In genomic region chr10:80998021-80998420, GRCm38 (mm10) we compare ENCODE assay signal across 24 mouse cellular contexts. TPM values are rescaled to one million over a fixed set of nuclear protein-coding genes. Genes with fewer than 3 reads are reported as not detected.
DNase-seq lines count a peak whose midpoint lies in the region; ATAC-seq lines count a peak whose summit lies in the region.
"Had no signal": no experiment of that assay in that cellular context is flagged by ENCODE, and none has a peak within 500 bp of the region (broad histone marks: within the 10 kb centered on the region; RNA-seq: fewer than 3 reads in every experiment).

No protein-coding gene starts in this region.

- no peak for ATAC-seq in forebrain, embryonic 16.5 days
- ATAC-seq in midbrain, embryonic 14.5 days (ENCODE audit: low FRiP score, low TSS enrichment), result no peak
- ATAC-seq in midbrain, embryonic 11.5 days (ENCODE audit: low FRiP score), result no peak
- ATAC-seq: activated CD4-positive, CD25-positive, alpha-beta regulatory T cell, adult 4 months; Patski had no signal

- H3K9me3 ChIP-seq in forebrain, embryonic 16.5 days (ENCODE audit: control insufficient read depth, low read length), result no peaks in the 10 kb centered on the region
- H3K9me3 ChIP-seq in forebrain, embryonic 10.5 days, result no peaks in the 10 kb centered on the region
- H3K9me3 ChIP-seq in midbrain, embryonic 14.5 days (ENCODE audit: control insufficient read depth, low read length), result no peaks in the 10 kb centered on the region
- H3K9me3 ChIP-seq in midbrain, embryonic 11.5 days (ENCODE audit: control insufficient read depth, low read length), result no peaks in the 10 kb centered on the region
- H3K9me3 ChIP-seq: hindbrain, embryonic 13.5 days had no signal

- no peaks in the 10 kb centered on the region for H3K36me3 ChIP-seq in forebrain, embryonic 16.5 days (ENCODE audit: control insufficient read depth, insufficient read depth)
- H3K36me3 ChIP-seq in forebrain, embryonic 10.5 days (replicated peaks), result no peaks in the 10 kb centered on the region
- H3K36me3 ChIP-seq in midbrain, embryonic 14.5 days (ENCODE audit: control insufficient read depth, insufficient read depth, low read length), result no peaks in the 10 kb centered on the region
- no peaks in the 10 kb centered on the region for H3K36me3 ChIP-seq in midbrain, embryonic 11.5 days (ENCODE audit: control insufficient read depth, insufficient read depth, low read length)
- H3K36me3 ChIP-seq: hindbrain, embryonic 13.5 days had no signal

- peaks cover 26% of the 10 kb centered on the region for H3K4me1 ChIP-seq in forebrain, embryonic 16.5 days (replicated peaks; ENCODE audit: control insufficient read depth, insufficient read depth, low read length)
- H3K4me1 ChIP-seq in forebrain, embryonic 10.5 days, result peaks cover 53% of the 10 kb centered on the region
- H3K4me1 ChIP-seq in midbrain, embryonic 14.5 days (ENCODE audit: control insufficient read depth, insufficient read depth, low read length), result peaks cover 6% of the 10 kb centered on the region
- peaks cover 4% of the 10 kb centered on the region for H3K4me1 ChIP-seq in midbrain, embryonic 11.5 days (ENCODE audit: control insufficient read depth, insufficient read depth, low read length)

- H3K27ac ChIP-seq in forebrain, embryonic 16.5 days (ENCODE audit: low read length), result no peak overlapping the region
- H3K27ac ChIP-seq in forebrain, embryonic 10.5 days, result no peak overlapping the region
- no peak overlapping the region for H3K27ac ChIP-seq in midbrain, embryonic 14.5 days (replicated peaks; ENCODE audit: low read depth, low read length)
- no peak overlapping the region for H3K27ac ChIP-seq in midbrain, embryonic 11.5 days (ENCODE audit: low read depth, low read length)
- H3K27ac ChIP-seq: hindbrain, embryonic 13.5 days; left cerebral cortex, adult 2 months had no signal

- H3K9ac ChIP-seq in forebrain, embryonic 16.5 days (replicated peaks; ENCODE audit: low read depth, low read length), result 0 out of 2 replicates have a peak overlapping the region, but pooled peaks have one; percentile 11
- H3K9ac ChIP-seq in midbrain, embryonic 14.5 days (replicated peaks; ENCODE audit: low read length), result peak overlapping the region; percentile 21; the same call in 1 of the 2 replicates
- no peak overlapping the region for H3K9ac ChIP-seq in midbrain, embryonic 11.5 days (ENCODE audit: low read length)
- H3K9ac ChIP-seq: hindbrain, embryonic 13.5 days had no signal

- H3K27me3 ChIP-seq in forebrain, embryonic 16.5 days (replicated peaks; ENCODE audit: control insufficient read depth, insufficient read depth, low read length), result no peaks in the 10 kb centered on the region
- peaks cover 39% of the 10 kb centered on the region for H3K27me3 ChIP-seq in forebrain, embryonic 10.5 days (ENCODE audit: poor library complexity, severe bottlenecking)
- no peaks in the 10 kb centered on the region for H3K27me3 ChIP-seq in midbrain, embryonic 14.5 days (ENCODE audit: control insufficient read depth, insufficient read depth, low read length)
- peaks cover 4% of the 10 kb centered on the region for H3K27me3 ChIP-seq in midbrain, embryonic 11.5 days (ENCODE audit: control insufficient read depth, insufficient read depth, low read length)
- H3K27me3 ChIP-seq: Patski had no signal

- no peak for DNase-seq in forebrain, embryonic 10.5 days (ENCODE audit: extremely low spot score, low spot score)
- no peak for DNase-seq in midbrain, embryonic 14.5 days
- DNase-seq in midbrain, embryonic 11.5 days (ENCODE audit: low spot score, missing footprints), result no peak
- DNase-seq in right cerebral cortex, postnatal 14 days, result peak; percentile 30
- no peak for DNase-seq in right cerebral cortex, postnatal 4 days
- no peak for DNase-seq in MN1 (ENCODE audit: low spot score)
- DNase-seq: adrenal gland, postnatal 10 days; cerebellum, adult 11 months; cerebellum, postnatal 14 days; embryo, embryonic 11 days; heart, postnatal 10 days; kidney, adult 8-10 months; kidney, postnatal 25 days; layer of hippocampus, adult 9-11 months; left cerebral cortex, postnatal 4 days; lung, adult 2 months; thymus, adult 2 months had no signal

- WGBS in forebrain, embryonic 16.5 days, result 32% methylated on average over 14 of the region's 14 CpGs
- WGBS in forebrain, embryonic 10.5 days, result 48% methylated on average over 14 of the region's 14 CpGs
- WGBS in midbrain, embryonic 14.5 days, result 33% methylated on average over 14 of the region's 14 CpGs
- WGBS in midbrain, embryonic 11.5 days, result 38% methylated on average over 14 of the region's 14 CpGs

- no peak overlapping the region for H3K4me2 ChIP-seq in forebrain, embryonic 16.5 days (ENCODE audit: low read length)
- H3K4me2 ChIP-seq in midbrain, embryonic 14.5 days (ENCODE audit: low read length), result no peak overlapping the region
- no peak overlapping the region for H3K4me2 ChIP-seq in midbrain, embryonic 11.5 days
- H3K4me2 ChIP-seq: hindbrain, embryonic 13.5 days; liver, embryonic 11.5 days had no signal

- H3K4me3 ChIP-seq in forebrain, embryonic 16.5 days (replicated peaks; ENCODE audit: low read length), result no peak overlapping the region
- no peak overlapping the region for H3K4me3 ChIP-seq in forebrain, embryonic 10.5 days
- no peak overlapping the region for H3K4me3 ChIP-seq in midbrain, embryonic 14.5 days (replicated peaks; ENCODE audit: low read depth, low read length)
- H3K4me3 ChIP-seq in midbrain, embryonic 11.5 days (ENCODE audit: low read depth, low read length), result no peak overlapping the region
- H3K4me3 ChIP-seq: hindbrain, embryonic 13.5 days; left cerebral cortex, adult 2 months; myocyte had no signal

RNA-seq across cellular contexts. Expression of gene Gng7, which starts 16.7 kb away (rescaled TPM):
- polyA plus RNA-seq in forebrain, embryonic 16.5 days (2015; fragmentation: Nextera tagmentation; extraction: Ambion mirVana), result 41.0 and 47.4 TPM in 2 replicates
- 6.3 and 6.9 TPM in 2 replicates for polyA plus RNA-seq in forebrain, embryonic 10.5 days (2016; fragmentation: Nextera tagmentation; extraction: Ambion mirVana)
- polyA plus RNA-seq in midbrain, embryonic 14.5 days (2014; fragmentation: Nextera tagmentation; extraction: Ambion mirVana), result 11.5 and 11.6 TPM in 2 replicates
- polyA plus RNA-seq in midbrain, embryonic 11.5 days (2014; fragmentation: Nextera tagmentation; extraction: Ambion mirVana), result 6.6 and 7.0 TPM in 2 replicates
- polyA plus RNA-seq: activated CD4-positive, CD25-positive, alpha-beta regulatory T cell, adult 4 months had no signal

RNA-seq across cellular contexts. Expression of gene Diras1, which starts 27.4 kb away (rescaled TPM):
- 37.6 and 45.4 TPM in 2 replicates for polyA plus RNA-seq in forebrain, embryonic 16.5 days (2015; fragmentation: Nextera tagmentation; extraction: Ambion mirVana)
- polyA plus RNA-seq in forebrain, embryonic 10.5 days (2016; fragmentation: Nextera tagmentation; extraction: Ambion mirVana), result 2.1 and 2.5 TPM in 2 replicates
- 24.0 and 55.4 TPM in 2 replicates for polyA plus RNA-seq in midbrain, embryonic 14.5 days (2014; fragmentation: Nextera tagmentation; extraction: Ambion mirVana)
- polyA plus RNA-seq in midbrain, embryonic 11.5 days (2014; fragmentation: Nextera tagmentation; extraction: Ambion mirVana), result 3.1 and 3.3 TPM in 2 replicates
- polyA plus RNA-seq: liver, embryonic 11.5 days; lung, adult 2 months had no signal

RNA-seq across cellular contexts. Expression of gene Slc39a3, which starts 39.2 kb away (rescaled TPM):
- polyA plus RNA-seq in forebrain, embryonic 16.5 days (2015; fragmentation: Nextera tagmentation; extraction: Ambion mirVana), result 48.1 and 54.0 TPM in 2 replicates
- 15.7 and 15.8 TPM in 2 replicates for polyA plus RNA-seq in forebrain, embryonic 10.5 days (2016; fragmentation: Nextera tagmentation; extraction: Ambion mirVana)
- polyA plus RNA-seq in midbrain, embryonic 14.5 days (2014; fragmentation: Nextera tagmentation; extraction: Ambion mirVana), result 32.4 and 34.9 TPM in 2 replicates
- 9.1 and 10.1 TPM in 2 replicates for polyA plus RNA-seq in midbrain, embryonic 11.5 days (2014; fragmentation: Nextera tagmentation; extraction: Ambion mirVana)
